Mouse (Mus musculus) E14TG2a.4 (cell line): ENCODE results near the gene 1810010H24Rik.

Experiments used
- CTCF ChIP-seq: conservative IDR thresholded peaks from 2 replicates; pipeline ENCODE4 v1.5.1; 2014; ENCODE audit warnings: low read length
- POU5F1 ChIP-seq: IDR thresholded peaks from 2 replicates; pipeline ENCODE4 v1.6.1; 2014; ENCODE audit warnings: low read length, borderline replicate concordance

- TF ChIP-seq CTCF (no peak), POU5F1 (no peak)
These were observed 20.1 kb downstream of the 1810010H24Rik start for GRCm38 (mm10) chr11:107045546-107045945.
